Mouse (Mus musculus) gastrocnemius, adult 18-20 months (tissue): Measurements from ENCODE around the gene Vav2. TPM values are rescaled to one million over a fixed set of nuclear protein-coding genes. Genes with fewer than 3 reads are reported as not detected.

ENCODE experiments used
- microRNA-seq: library from miRNA; unstranded; fragments of <30 nt; microRNA quantifications from one replicate; pipeline ENCODE4 v1.2.0, GENCODE M21; 2021
- total RNA-seq, 2 experiments: library from RNA; stranded (reverse); gene quantifications; 2 replicates each; pipeline ENCODE4 v1.2.3; 2021

Gene Vav2
- total RNA-seq, 2 experiments from 2014 or later = 1.9 to 3.1 TPM

Small RNAs within 50 kb of the gene (microRNA-seq; reads per million reads assigned to microRNA genes)
- gene Gm24049 (not detected), gene Mir7578 (not detected)

Other genes with a start within 250 kb of the Vav2 start
- under 1 TPM; 0.82 to 0.85 TPM for gene Sardh, start 178.7 kb downstream of the Vav2 start, total RNA-seq
- 1 to 10 TPM in 1 of 2 experiments, under 1 TPM in 1; 0.57 to 1.8 TPM for gene Brd3os, start 15.3 kb upstream of the Vav2 start, total RNA-seq
- 10 to 100 TPM; 21.8 to 23.0 TPM for gene Brd3, start 80.6 kb upstream of the Vav2 start, total RNA-seq
- 10 to 100 TPM; 16.8 to 18.1 TPM for gene Wdr5, start 88.1 kb upstream of the Vav2 start, total RNA-seq
- 100 to 1,000 TPM; 129 to 134 TPM for gene Rxra, start 249.4 kb upstream of the Vav2 start, total RNA-seq